Comparison of ENCODE assay signal across 8 mouse cellular contexts in genomic region chr1:72002471-72003116, GRCm38 (mm10).
DNase-seq lines count a peak whose midpoint lies in the region; ATAC-seq and TF ChIP-seq lines count a peak whose summit lies in the region.

No protein-coding gene starts in this region.

- no peaks in the 10 kb centered on the region for H3K36me3 ChIP-seq in limb, embryonic 15.5 days

- H3K4me3 ChIP-seq in embryonic fibroblast, embryonic 13.5 days (ENCODE audit: insufficient read depth, low read length): no peak overlapping the region
- no peak overlapping the region for H3K4me3 ChIP-seq in limb, embryonic 15.5 days

- no peak overlapping the region for H3K9ac ChIP-seq in limb, embryonic 15.5 days

- TF ChIP-seq POLR2A in embryonic fibroblast, embryonic 13.5 days (IDR thresholded peaks at IDR 0.05; ENCODE audit: low read depth, low read length): no peak

- peaks cover 11% of the 10 kb centered on the region for H3K4me1 ChIP-seq in embryonic fibroblast, embryonic 13.5 days (ENCODE audit: control insufficient read depth, insufficient read depth, low read length)
- 0 out of 2 replicates have a peak, but pooled peaks cover 4% of the 10 kb centered on the region for H3K4me1 ChIP-seq in limb, embryonic 15.5 days

- no peaks in the 10 kb centered on the region for H3K9me3 ChIP-seq in limb, embryonic 15.5 days

- H3K4me2 ChIP-seq in limb, embryonic 15.5 days: no peak overlapping the region

- intact Hi-C loops in heart, postnatal 10 days (cut with DNase I): no loop called here

- no peaks in the 10 kb centered on the region for H3K27me3 ChIP-seq in limb, embryonic 15.5 days

- H3K27ac ChIP-seq in embryonic fibroblast, embryonic 13.5 days (ENCODE audit: insufficient read depth, low read length): peak overlapping the region; percentile 83
- peak overlapping the region; percentile 38; the same call in 1 of the 2 replicates for H3K27ac ChIP-seq in limb, embryonic 15.5 days

- DNase-seq in heart, postnatal 10 days: peak; percentile 27 to 35
- DNase-seq in heart, adult 8-10 months (ENCODE audit: low spot score): no peak
- DNase-seq in 3T3-L1 (ENCODE audit: low read depth, low spot score): peak; percentile 96
- no peak for DNase-seq in adrenal gland, adult 8-10 months
- no peak for DNase-seq in ovary, adult 18-20 months (ENCODE audit: low spot score)

- peak; percentile 82 for ATAC-seq in limb, embryonic 15.5 days (ENCODE audit: insufficient number of reproducible peaks, low FRiP score, low TSS enrichment, low read depth)
- no peak for ATAC-seq in inflammation-experienced regulatory T-cells, adult 6 months

- TF ChIP-seq CTCF in embryonic fibroblast, embryonic 13.5 days (IDR thresholded peaks at IDR 0.05; ENCODE audit: borderline replicate concordance, insufficient read depth, low read length): no peak

- WGBS in limb, embryonic 15.5 days: 40% methylated on average over 9 of the region's 9 CpGs

Comparison
In these comparisons a context has a peak if more than half of its experiments do, and no peak if none do; other contexts are left out.
1. DNase-seq: peak in heart, postnatal 10 days (2 of 2) and 3T3-L1 (single experiment); none in heart, adult 8-10 months (single experiment), adrenal gland, adult 8-10 months (single experiment) and ovary, adult 18-20 months (single experiment).